Mouse (Mus musculus) splenic B cell, adult 2 months (primary cell): ENCODE results near the gene Fbxw15.
"Not testable (repeated sequence)": the region's sequence is repeated elsewhere in the genome, so short reads cannot be mapped to it uniquely, and the experiment has no call there.

ENCODE experiments used
- DNase-seq: peaks from one replicate; pipeline ENCODE4 v3.0.0-alpha.2; 2011; ENCODE audit warnings: low read depth, low spot score
- H3K27me3 ChIP-seq: 2 replicates; pipeline ENCODE4 v1.6.1; 2012; ENCODE audit warnings: mild to moderate bottlenecking, low read length, moderate library complexity, mixed read lengths; ENCODE audit not compliant: control insufficient read depth, poor library complexity, insufficient read depth, severe bottlenecking
- H3K36me3 ChIP-seq: 2 replicates; pipeline ENCODE4 v1.6.1; 2012; ENCODE audit warnings: mild to moderate bottlenecking, low read length, moderate library complexity, mixed read lengths; ENCODE audit not compliant: control insufficient read depth, poor library complexity, insufficient read depth, severe bottlenecking

Gene Fbxw15

GRCm38 (mm10) chr9:109568162-109568561 is at the start of gene Fbxw15:
Gene Fbxw15 (minus strand): TSS chr9:109568262.
- not testable (repeated sequence) for H3K27me3 ChIP-seq, H3K36me3 ChIP-seq, DNase-seq

GRCm38 (mm10) chr9:109606837-109607236 is 38.8 kb upstream of the Fbxw15 start:
- peak; percentile 1 for DNase-seq
- not testable (repeated sequence) for H3K36me3 ChIP-seq, H3K27me3 ChIP-seq

- not testable (repeated sequence) for DNase-seq, H3K27me3 ChIP-seq, H3K36me3 ChIP-seq
Measured at GRCm38 (mm10) chr9:109602128-109602527, 34.1 kb upstream of the Fbxw15 start.

GRCm38 (mm10) chr9:109597226-109597625 is 29.2 kb upstream of the Fbxw15 start:
- no peaks in the 10 kb centered on the region for H3K27me3 ChIP-seq
- H3K36me3 ChIP-seq, result no peaks in the 10 kb centered on the region
- DNase-seq, result no peak

- no peak for DNase-seq
- H3K27me3 ChIP-seq, result no peaks in the 10 kb centered on the region
- H3K36me3 ChIP-seq, result no peaks in the 10 kb centered on the region
Measured at GRCm38 (mm10) chr9:109594866-109595265, 26.8 kb upstream of the Fbxw15 start.

- no peaks in the 10 kb centered on the region for H3K27me3 ChIP-seq
- H3K36me3 ChIP-seq, result no peaks in the 10 kb centered on the region
- DNase-seq, result no peak
Measured at GRCm38 (mm10) chr9:109565546-109565945, 2.5 kb downstream of the Fbxw15 start.

GRCm38 (mm10) chr9:109562106-109562505 is 6.0 kb downstream of the Fbxw15 start:
- not testable (repeated sequence) for H3K36me3 ChIP-seq, H3K27me3 ChIP-seq, DNase-seq

- Histone ChIP-seq H3K27me3 (no peaks in the 10 kb centered on the region), H3K36me3 (no peaks in the 10 kb centered on the region)
- DNase-seq, result no peak
Measured at GRCm38 (mm10) chr9:109552483-109552882, 15.6 kb downstream of the Fbxw15 start.

- DNase-seq, H3K36me3 ChIP-seq: not testable (repeated sequence)
Measured at GRCm38 (mm10) chr9:109549666-109550065, 18.4 kb downstream of the Fbxw15 start.

GRCm38 (mm10) chr9:109523385-109524064 is 44.5 kb downstream of the Fbxw15 start:
- no peaks in the 10 kb centered on the region for H3K36me3 ChIP-seq
- DNase-seq, result no peak
- no peaks in the 10 kb centered on the region for H3K27me3 ChIP-seq

More at GRCm38 (mm10) chr9:109549666-109550065, 18.4 kb downstream of the Fbxw15 start:
- not testable (repeated sequence) for H3K27me3 ChIP-seq
